Mouse (Mus musculus) splenic B cell, adult 2 months (primary cell): ENCODE measurements around the gene Hdgfl2.

Experiments
- DNase-seq: peaks from one replicate; pipeline ENCODE4 v3.0.0-alpha.2; 2011; ENCODE audit warnings: low read depth, low spot score
- H3K27me3 ChIP-seq: 2 replicates; pipeline ENCODE4 v1.6.1; 2012; ENCODE audit warnings: mild to moderate bottlenecking, low read length, moderate library complexity, mixed read lengths; ENCODE audit not compliant: control insufficient read depth, poor library complexity, insufficient read depth, severe bottlenecking
- H3K36me3 ChIP-seq: 2 replicates; pipeline ENCODE4 v1.6.1; 2012; ENCODE audit warnings: mild to moderate bottlenecking, low read length, moderate library complexity, mixed read lengths; ENCODE audit not compliant: control insufficient read depth, poor library complexity, insufficient read depth, severe bottlenecking

The Hdgfl2 gene

GRCm38 (mm10) chr17:56123161-56123560, 43.7 kb downstream of the Hdgfl2 start:
- no peaks in the 10 kb centered on the region for H3K36me3 ChIP-seq
- no peak for DNase-seq
- H3K27me3 ChIP-seq: no peaks in the 10 kb centered on the region

DNA sequence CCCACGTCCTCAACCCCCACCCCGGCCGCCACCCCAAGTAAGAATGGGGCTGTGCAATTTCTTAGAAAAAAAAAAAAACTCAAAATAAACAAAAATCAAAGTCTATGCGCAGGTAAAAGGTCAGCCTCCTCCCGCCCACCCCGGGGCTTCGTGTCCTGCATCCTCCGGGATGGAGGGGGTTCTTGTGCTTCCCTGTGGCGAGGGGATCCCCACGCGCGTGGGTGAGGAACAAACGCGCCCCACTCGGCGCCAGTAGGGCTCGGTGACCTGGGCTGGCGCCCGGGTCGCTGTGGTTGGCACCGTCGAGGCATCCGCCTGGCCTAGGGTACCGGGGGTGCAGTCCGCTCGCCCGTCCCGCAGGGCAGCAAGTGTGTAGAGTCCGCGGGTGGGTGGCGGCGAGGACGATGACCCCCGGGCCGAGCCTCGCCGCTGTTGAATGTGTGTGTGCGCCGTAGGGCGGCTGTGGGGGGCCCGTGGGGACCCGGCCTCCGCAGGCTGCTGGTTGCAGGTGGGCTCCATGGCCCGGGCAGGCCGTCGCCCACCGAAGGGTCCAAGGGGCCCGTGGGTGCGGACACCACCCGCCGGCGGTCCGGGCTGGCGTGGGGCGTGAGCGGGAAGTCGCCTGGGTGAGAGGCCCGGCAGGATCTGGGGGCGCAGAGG, 44.4 kb downstream of the Hdgfl2 start:
- Histone ChIP-seq H3K36me3 (no peaks in the 10 kb centered on the region), H3K27me3 (no peaks in the 10 kb centered on the region)
- no peak for DNase-seq

DNA sequence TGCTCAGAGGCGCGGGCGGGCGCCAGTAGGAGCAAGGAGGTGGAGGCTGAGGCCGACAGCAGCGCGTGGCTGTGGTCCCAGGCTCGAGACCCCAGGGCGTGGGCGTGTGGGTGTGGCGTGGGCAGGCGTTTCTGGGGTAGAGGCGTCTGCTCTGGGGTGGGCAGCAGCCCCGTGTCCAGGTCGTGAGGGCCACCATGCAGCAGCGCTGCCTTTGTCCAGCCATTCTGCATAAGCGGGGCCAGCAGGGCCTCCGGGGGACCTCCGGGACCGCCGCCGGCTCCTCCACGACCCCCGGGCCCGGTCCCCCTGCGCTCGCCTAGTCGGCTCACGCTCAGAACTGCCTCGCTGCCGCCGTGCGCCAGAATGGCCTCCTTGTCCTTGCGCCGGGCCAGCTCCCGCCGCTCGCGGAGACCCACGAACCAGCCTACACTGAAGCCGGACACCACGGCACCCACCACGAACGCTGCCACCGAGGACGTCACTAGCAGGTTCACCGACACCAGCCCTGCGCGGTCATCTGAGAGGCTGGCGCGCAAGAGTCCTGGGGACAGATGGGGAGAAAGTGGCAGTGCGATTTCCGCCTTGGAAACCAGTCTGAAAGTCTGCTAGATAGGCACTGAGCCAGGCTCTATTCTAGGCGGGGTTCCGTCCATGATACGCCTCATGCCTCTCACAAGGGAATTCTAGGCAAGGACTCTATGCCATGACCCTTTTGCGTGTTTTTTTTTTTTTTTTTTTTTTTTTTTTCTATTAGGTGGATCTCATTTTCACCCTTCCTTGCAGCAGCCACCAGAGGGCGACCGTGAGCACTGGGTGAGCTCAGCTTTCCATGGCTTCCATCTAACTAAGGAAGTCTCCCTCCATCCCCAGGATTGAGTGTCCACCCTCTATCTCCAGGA, 45.2 kb downstream of the Hdgfl2 start:
- no peaks in the 10 kb centered on the region for H3K27me3 ChIP-seq
- DNase-seq: peak; percentile 78
- no peaks in the 10 kb centered on the region for H3K36me3 ChIP-seq

GRCm38 (mm10) chr17:56125276-56125630, 45.8 kb downstream of the Hdgfl2 start:
- H3K36me3 ChIP-seq: no peaks in the 10 kb centered on the region
- DNase-seq: no peak
- H3K27me3 ChIP-seq: no peaks in the 10 kb centered on the region

- Histone ChIP-seq H3K27me3 (no peaks in the 10 kb centered on the region), H3K36me3 (no peaks in the 10 kb centered on the region)
- DNase-seq: no peak
These were observed 46.7 kb downstream of the Hdgfl2 start for GRCm38 (mm10) chr17:56126175-56126574.

DNA sequence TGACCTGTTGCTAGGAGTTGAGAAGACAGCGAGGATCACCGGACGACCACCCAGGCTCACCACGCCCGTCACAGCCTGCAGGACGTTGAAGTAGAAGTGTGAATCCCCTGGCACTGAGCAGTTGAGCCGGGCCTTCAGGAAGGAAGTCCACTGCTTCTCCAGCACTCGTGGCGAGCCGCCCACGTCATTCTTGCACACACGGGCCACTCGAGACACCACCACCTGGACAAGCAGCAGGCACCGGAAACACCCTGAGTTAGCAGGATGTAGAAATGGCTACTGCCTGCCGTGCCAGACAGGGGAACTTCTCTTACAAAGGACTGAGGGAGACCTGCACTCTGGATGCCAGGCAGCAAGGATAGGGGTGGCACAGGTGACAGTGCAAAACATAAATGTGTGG, 48.8 kb downstream of the Hdgfl2 start:
- peak; percentile 28 for DNase-seq
- Histone ChIP-seq H3K27me3 (no peaks in the 10 kb centered on the region), H3K36me3 (no peaks in the 10 kb centered on the region)

DNA sequence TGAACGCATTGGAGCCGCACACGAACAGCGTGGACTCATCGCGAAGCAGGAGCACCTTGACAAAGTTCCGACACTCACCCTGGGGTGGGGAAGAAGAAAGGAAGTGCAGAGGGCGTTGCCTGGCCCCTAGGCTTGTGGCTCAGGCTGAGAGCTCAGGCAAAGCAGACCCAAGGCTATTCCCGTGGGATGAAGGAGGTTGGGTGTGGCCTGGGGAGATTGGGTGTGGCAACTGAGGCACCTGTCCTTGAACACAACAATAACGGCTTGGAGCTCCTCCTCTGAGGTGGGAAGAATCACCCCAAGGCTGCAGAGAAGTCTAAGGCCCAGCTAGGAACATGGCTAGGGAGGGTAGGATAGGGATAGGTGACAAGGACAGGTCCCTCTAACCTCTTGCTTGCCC, 51.7 kb downstream of the Hdgfl2 start:
- no peaks in the 10 kb centered on the region for H3K36me3 ChIP-seq
- no peaks in the 10 kb centered on the region for H3K27me3 ChIP-seq
- DNase-seq: no peak

DNA sequence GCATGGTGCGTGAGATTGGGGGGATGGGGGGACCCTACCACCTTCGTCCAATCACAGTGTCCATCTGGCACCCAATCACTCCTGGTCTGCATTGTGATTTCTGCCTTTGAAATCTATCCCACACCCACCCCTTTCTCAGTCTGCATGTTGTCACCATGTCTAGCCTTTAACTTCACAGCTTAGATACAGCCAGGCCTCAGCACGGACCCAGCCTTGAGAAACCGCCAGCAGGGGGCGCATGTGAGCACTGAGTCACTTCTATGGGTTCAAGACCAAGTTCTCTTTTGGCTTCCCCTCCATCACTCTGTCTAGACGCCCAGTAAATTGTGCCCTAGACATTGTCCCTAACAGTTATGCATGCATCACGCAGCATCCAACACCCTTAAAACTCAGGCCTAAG, 52.4 kb downstream of the Hdgfl2 start:
- Histone ChIP-seq H3K36me3 (no peaks in the 10 kb centered on the region), H3K27me3 (no peaks in the 10 kb centered on the region)
- DNase-seq: peak; percentile 86

DNA sequence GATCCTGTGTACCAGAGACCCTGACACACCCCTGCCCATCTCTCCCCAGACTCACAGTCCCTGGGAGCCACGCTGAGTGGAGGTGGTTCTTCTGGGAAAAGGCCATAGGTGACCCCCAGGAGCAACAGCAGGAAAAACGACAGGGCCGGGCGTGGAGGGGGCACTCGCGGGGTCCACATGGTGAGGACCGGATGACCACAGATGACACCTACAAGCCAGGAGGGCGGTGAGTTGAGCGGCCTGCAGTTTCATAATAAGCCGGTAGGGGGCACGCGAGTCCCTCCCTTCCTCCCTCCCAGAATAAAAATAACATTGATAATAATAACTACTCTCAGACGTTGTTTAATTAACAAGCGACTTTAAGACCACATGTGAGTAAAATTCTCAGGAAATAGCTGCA, 53.2 kb downstream of the Hdgfl2 start:
- peak; percentile 85 for DNase-seq
- Histone ChIP-seq H3K36me3 (no peaks in the 10 kb centered on the region), H3K27me3 (no peaks in the 10 kb centered on the region)

DNA sequence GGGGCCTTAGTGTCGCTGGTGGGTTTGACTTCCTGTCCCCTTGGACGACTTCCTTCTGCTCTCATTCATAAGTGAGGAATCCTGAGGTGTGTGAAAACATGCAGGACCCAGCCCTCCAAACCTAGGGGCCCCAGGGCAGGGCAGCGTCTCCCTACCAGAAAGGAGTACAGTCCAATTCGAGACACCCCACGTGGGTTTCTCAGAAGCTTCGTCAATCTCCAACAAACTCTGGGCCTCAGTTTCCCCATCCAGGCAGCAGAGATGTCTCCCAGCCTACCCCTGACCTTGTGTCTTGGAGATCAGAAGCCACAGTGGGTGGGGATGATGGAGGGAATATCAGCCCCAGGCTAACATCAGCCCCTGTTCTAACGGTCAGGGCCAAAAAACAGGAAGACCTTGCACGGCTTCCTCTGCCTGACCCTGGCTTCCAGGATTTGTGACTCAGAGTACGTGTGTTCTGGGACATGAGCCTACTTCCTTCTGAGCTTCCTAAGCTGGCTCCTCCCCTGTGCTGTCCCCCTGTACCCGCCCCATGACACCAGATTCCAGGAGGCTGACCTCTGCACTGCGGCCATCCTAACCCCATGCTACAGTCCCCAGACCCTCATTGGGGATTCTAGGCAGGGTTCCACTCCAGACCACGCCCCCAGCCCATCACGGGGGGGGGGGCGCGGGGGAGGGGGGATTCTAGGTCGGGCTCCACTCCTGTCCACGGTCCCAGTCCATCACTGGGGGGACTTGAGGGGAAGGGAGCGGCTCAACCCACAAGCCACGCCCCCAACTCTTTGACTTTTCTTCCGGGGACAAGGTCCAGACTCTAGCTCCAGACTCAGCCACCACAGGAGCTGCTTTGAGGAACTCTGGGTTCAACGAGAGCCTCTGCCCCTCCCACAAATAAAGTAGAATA, 54.3 kb downstream of the Hdgfl2 start:
- peak; percentile 43 for DNase-seq
- no peaks in the 10 kb centered on the region for H3K27me3 ChIP-seq
- no peaks in the 10 kb centered on the region for H3K36me3 ChIP-seq

DNA sequence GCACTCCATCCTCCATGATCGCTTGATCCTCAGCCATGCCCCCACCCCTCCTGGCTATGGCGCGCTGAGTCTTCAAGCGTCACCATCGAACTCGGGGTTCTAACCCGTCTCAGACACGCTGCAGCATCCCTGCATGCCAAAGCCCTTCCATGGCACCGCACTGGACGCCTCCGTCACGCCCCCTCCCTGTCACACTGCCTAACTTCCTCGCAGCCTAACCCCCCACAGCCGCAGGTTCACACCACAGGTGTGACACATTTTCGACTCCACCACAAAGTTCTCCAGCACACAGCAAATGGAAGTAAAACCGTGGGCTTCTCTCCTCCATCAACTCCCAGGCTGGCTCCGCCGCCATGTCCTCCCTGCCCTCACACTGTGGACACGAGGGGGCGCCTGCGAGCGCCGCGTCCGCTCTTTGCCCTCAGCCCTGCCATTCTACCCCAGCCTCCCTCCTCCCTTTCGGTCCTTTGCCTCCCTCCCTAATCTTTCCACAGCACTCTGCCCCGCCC, 55.1 kb downstream of the Hdgfl2 start:
- DNase-seq: peak; percentile 83
- Histone ChIP-seq H3K36me3 (no peaks in the 10 kb centered on the region), H3K27me3 (no peaks in the 10 kb centered on the region)

DNA sequence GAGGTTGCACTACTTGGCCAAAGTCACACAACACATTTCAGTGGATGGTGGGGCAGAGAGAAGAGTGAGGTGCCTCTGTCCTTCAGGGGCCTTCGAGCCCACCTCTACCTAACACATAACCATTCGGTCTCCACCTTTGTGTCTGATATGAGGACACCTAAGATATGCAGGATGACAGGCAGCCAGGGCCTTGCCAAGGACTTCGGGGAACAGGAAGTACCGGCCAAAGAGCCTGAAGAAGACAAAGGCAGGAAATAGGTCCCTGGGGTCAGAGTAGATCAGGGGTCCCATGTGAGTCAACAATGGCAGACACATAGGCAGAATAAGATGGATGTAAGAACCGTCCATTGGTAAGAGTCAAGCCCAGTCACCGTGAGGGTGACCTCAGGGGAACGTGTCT, 57.1 kb downstream of the Hdgfl2 start:
- no peak for DNase-seq
- Histone ChIP-seq H3K27me3 (peaks cover 2% of the 10 kb centered on the region; the same call in 1 of the 2 replicates), H3K36me3 (no peaks in the 10 kb centered on the region)

DNA sequence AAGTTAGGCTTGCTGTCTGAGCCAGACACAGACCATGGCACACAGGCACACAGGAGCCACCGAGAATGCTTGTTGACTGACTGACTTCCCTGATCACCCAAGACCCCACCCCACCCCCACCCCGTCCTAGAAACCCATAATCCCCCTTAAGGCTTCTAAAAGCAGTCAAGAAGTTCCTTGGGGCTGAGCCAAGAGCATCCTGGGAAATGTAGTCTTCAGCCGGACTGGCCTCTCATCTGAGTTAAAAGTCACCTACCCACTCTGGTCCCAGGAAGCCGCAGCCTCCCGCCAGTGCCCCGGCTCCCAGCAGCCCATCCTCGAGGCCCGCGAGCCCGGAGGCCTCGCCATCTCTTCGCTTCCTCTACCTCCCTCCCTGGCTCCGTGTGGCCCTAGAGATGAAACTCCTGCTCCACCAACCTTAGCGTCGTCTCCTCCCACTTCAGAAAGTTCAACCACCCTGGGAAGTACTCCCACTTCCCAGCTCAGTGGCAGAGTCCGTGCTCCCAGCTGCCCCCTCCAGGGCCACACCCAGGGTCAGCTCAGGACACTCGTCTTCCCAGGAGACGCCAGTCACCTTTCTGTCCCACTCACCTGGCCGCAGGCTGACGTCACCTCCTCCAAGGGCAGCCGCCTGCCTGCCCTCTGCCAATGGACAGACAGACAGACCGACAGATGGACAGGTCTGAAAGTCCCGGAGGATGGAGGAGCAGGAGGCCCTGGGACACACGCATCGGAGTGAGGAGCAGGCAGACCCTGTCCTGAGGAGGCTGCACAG, 58.6 kb downstream of the Hdgfl2 start:
- no peak for DNase-seq
- H3K36me3 ChIP-seq: no peaks in the 10 kb centered on the region
- peaks cover 2% of the 10 kb centered on the region for H3K27me3 ChIP-seq

GRCm38 (mm10) chr17:56139355-56139754, 59.9 kb downstream of the Hdgfl2 start:
- no peak for DNase-seq
- peaks cover 2% of the 10 kb centered on the region for H3K27me3 ChIP-seq
- H3K36me3 ChIP-seq: no peaks in the 10 kb centered on the region
